In the genomic region with DNA sequence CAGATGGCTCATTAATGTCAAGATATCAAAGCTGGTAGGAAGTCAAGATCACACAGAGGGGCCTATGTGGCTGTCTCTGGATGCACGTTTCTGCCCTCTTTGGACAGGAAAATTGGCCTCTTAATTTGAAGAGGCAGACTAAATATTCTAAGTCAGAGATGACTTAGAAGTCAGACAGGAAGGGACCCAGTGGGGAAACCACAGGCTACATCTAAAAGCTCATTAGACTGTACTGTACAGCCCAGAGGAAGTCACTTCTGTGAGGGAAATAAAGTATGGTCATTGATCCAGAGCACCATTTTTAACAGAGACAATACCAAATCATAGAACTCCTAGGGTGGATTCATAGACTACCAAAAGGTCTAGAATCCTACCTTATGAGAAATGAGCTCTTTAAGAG, we compare ENCODE assay signal across 26 mouse cellular contexts.
"Had no signal": no experiment of that assay in that cellular context is flagged by ENCODE, and none has a peak within 500 bp of the region (broad histone marks: within the 10 kb centered on the region; RNA-seq: fewer than 3 reads in every experiment).

No protein-coding gene starts in this region.

- DNase-seq: cerebellum, adult 9-11 months; cerebellum, postnatal 10 days; cerebellum, postnatal 14 days; cerebellum, postnatal 25 days; cerebellum, postnatal 36 days; embryo, embryonic 11 days; forebrain, postnatal 0 days; gastrocnemius, adult 2 months; gastrocnemius, postnatal 10 days; gastrocnemius, postnatal 14 days; gastrocnemius, postnatal 36 days; heart, adult 11 months; heart, adult 18-20 months; heart, adult 2 months had no signal

- H3K4me2 ChIP-seq: embryonic facial prominence, embryonic 12.5 days; embryonic facial prominence, embryonic 13.5 days; embryonic facial prominence, embryonic 15.5 days; forebrain, embryonic 12.5 days; forebrain, embryonic 13.5 days; forebrain, embryonic 15.5 days; heart, embryonic 11.5 days had no signal

- ATAC-seq: forebrain, embryonic 13.5 days; forebrain, embryonic 15.5 days; forebrain, embryonic 16.5 days; forebrain, postnatal 0 days had no signal

- H3K4me3 ChIP-seq: embryonic facial prominence, embryonic 10.5 days; embryonic facial prominence, embryonic 12.5 days; embryonic facial prominence, embryonic 13.5 days; embryonic facial prominence, embryonic 15.5 days; erythroblast, embryonic 14.5 days; forebrain, embryonic 10.5 days; forebrain, embryonic 12.5 days; forebrain, embryonic 13.5 days; forebrain, embryonic 15.5 days; gastrocnemius, adult 2 months; heart, adult 2 months; heart, embryonic 10.5 days had no signal

- H3K36me3 ChIP-seq: embryonic facial prominence, embryonic 12.5 days; embryonic facial prominence, embryonic 15.5 days had no signal

- H3K4me1 ChIP-seq: forebrain, embryonic 12.5 days; forebrain, embryonic 13.5 days; forebrain, embryonic 15.5 days had no signal

- H3K9me3 ChIP-seq: embryonic facial prominence, embryonic 10.5 days; embryonic facial prominence, embryonic 13.5 days; embryonic facial prominence, embryonic 15.5 days; forebrain, embryonic 12.5 days; forebrain, embryonic 13.5 days; forebrain, embryonic 15.5 days; heart, embryonic 10.5 days had no signal

- H3K9ac ChIP-seq: embryonic facial prominence, embryonic 12.5 days; embryonic facial prominence, embryonic 13.5 days; embryonic facial prominence, embryonic 15.5 days; forebrain, embryonic 12.5 days; forebrain, embryonic 13.5 days; forebrain, embryonic 15.5 days; forebrain, postnatal 0 days had no signal

- H3K27me3 ChIP-seq: embryonic facial prominence, embryonic 12.5 days; embryonic facial prominence, embryonic 13.5 days; embryonic facial prominence, embryonic 15.5 days; forebrain, embryonic 12.5 days; forebrain, embryonic 13.5 days; forebrain, embryonic 15.5 days had no signal

- H3K27ac ChIP-seq: embryonic facial prominence, embryonic 10.5 days; embryonic facial prominence, embryonic 12.5 days; embryonic facial prominence, embryonic 13.5 days; embryonic facial prominence, embryonic 15.5 days; forebrain, embryonic 10.5 days; forebrain, embryonic 12.5 days; forebrain, embryonic 13.5 days; forebrain, embryonic 15.5 days; gastrocnemius, adult 2 months; heart, adult 2 months; heart, embryonic 10.5 days had no signal
